9 mouse cellular contexts compared by ENCODE assay signal in genomic region chr9:77480574-77481319, GRCm38 (mm10).
DNase-seq lines count a peak whose midpoint lies in the region; ATAC-seq lines count a peak whose summit lies in the region.
"Had no signal": no experiment of that assay in that cellular context is flagged by ENCODE, and none has a peak within 500 bp of the region (broad histone marks: within the 10 kb centered on the region; RNA-seq: fewer than 3 reads in every experiment).

No protein-coding gene starts in this region.

- intact Hi-C loops in left cerebral cortex, postnatal 25 days (cut with DNase I) = no loop called here

- H3K9me3 ChIP-seq in embryonic facial prominence, embryonic 12.5 days = no peaks in the 10 kb centered on the region

- H3K27me3 ChIP-seq in embryonic facial prominence, embryonic 12.5 days = no peaks in the 10 kb centered on the region
- H3K27me3 ChIP-seq: megakaryocyte, embryonic 14.5 days had no signal

- WGBS in embryonic facial prominence, embryonic 12.5 days = 60% methylated on average over 9 of the region's 9 CpGs

- DNase-seq in adrenal gland, adult 2 months = peak; percentile 55
- DNase-seq in adrenal gland, postnatal 14 days = no peak
- peak; percentile 36 to 77 for DNase-seq in left cerebral cortex, postnatal 25 days (ENCODE audit: low spot score in 2 of 2)
- no peak for DNase-seq in left cerebral cortex, adult 18-20 months (ENCODE audit: low spot score in 2 of 2)
- DNase-seq in layer of hippocampus, postnatal 14 days (ENCODE audit: low spot score in 2 of 2) = peak; percentile 37 to 51
- no peak for DNase-seq in urinary bladder, postnatal 25 days (ENCODE audit: low spot score)
- DNase-seq in lung, postnatal 14 days = no peak

- no peak for ATAC-seq in embryonic facial prominence, embryonic 12.5 days (ENCODE audit: insufficient number of reproducible peaks, insufficient read depth, low FRiP score, low TSS enrichment)

- peak overlapping the region; percentile 41; the same call in 1 of the 2 replicates for H3K27ac ChIP-seq in embryonic facial prominence, embryonic 12.5 days

- no peak overlapping the region for H3K4me3 ChIP-seq in embryonic facial prominence, embryonic 12.5 days
- H3K4me3 ChIP-seq: megakaryocyte, embryonic 14.5 days had no signal

- H3K4me2 ChIP-seq in embryonic facial prominence, embryonic 12.5 days (replicated peaks) = no peak overlapping the region

- peaks cover 43% of the 10 kb centered on the region for H3K4me1 ChIP-seq in embryonic facial prominence, embryonic 12.5 days

- no peak overlapping the region for H3K9ac ChIP-seq in embryonic facial prominence, embryonic 12.5 days

- no peaks in the 10 kb centered on the region for H3K36me3 ChIP-seq in embryonic facial prominence, embryonic 12.5 days

Comparison
In these comparisons a context has a peak if more than half of its experiments do, and no peak if none do; other contexts are left out.
1. DNase-seq: peak in adrenal gland, adult 2 months (single experiment), left cerebral cortex, postnatal 25 days (2 of 2) and layer of hippocampus, postnatal 14 days (2 of 2); none in adrenal gland, postnatal 14 days (single experiment), left cerebral cortex, adult 18-20 months (0 of 2), urinary bladder, postnatal 25 days (single experiment) and lung, postnatal 14 days (single experiment).